Mouse (Mus musculus): ENCODE measurements around the gene Rtf1.
A peak's percentile ranks its signal among the peaks of the same experiment; 100 is the strongest.
"Not testable (repeated sequence)": the region's sequence is repeated elsewhere in the genome, so short reads cannot be mapped to it uniquely, and the experiment has no call there.

Rtf1 gene

DNA sequence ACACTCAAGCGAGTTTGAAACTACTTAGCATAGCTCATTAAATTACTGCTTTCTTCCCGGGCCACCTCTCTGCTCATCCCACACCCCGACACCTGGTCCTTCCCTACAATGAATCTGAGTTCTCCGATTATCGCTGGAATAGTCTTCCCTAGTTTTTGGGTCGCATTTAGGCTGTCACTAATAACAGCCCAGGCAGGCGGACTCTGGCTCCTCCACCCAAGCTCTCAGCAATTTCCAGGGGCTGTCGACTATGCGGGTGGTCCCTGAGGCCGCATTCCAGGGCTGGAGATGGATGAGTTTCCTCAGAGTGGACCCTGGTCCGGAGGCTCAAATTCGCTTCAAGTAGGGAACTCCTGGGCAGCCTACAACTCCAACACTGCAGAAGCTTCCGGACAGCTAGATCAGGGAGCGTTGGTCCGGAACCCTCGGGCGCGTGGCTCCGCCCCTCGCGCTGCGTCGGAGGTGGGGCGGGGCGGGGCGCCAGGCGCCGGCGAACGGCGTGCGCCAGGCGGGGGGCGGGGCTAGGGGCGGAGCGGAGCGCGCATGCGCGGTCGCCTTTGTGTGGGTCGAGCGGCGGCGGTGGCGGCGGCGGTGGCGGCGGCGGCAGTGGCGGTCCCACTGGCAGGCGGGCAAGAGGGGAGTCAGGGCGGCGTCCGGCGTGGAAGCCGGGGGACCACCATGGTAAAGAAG is at the start of gene Rtf1:
Rtf1 (plus strand) TSS at position 544 of the 690 bp plus-strand sequence.
- peak; percentile 92 for DNase-seq (ENCODE audit: low spot score)

DNA sequence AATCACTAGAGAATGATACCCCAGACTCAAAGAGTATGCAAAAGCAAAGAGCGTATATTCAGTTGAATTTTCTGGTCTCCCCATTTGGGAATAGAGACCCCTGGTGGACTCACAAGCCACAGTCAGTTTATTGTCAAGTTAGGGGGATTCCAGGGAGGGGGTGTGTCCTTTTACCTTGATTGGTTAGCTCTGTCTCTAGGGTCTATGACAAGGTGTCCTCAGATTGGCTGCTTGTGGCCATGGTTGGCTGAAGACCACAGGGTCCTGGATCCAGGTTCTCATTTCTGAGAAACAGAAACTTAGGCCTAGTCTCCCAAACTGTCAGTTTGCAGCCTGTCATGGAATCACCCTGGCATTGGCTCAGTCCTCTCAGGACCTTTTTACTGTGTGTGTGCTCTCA is 38.1 kb upstream of the Rtf1 start:
- DNase-seq (ENCODE audit: low spot score), result no peak

GRCm38 (mm10) chr2:119641214-119641912 is 33.5 kb upstream of the Rtf1 start:
- no peak for DNase-seq (ENCODE audit: low spot score)

GRCm38 (mm10) chr2:119644254-119644653 is 30.6 kb upstream of the Rtf1 start:
- DNase-seq (ENCODE audit: low spot score), result no peak

DNA sequence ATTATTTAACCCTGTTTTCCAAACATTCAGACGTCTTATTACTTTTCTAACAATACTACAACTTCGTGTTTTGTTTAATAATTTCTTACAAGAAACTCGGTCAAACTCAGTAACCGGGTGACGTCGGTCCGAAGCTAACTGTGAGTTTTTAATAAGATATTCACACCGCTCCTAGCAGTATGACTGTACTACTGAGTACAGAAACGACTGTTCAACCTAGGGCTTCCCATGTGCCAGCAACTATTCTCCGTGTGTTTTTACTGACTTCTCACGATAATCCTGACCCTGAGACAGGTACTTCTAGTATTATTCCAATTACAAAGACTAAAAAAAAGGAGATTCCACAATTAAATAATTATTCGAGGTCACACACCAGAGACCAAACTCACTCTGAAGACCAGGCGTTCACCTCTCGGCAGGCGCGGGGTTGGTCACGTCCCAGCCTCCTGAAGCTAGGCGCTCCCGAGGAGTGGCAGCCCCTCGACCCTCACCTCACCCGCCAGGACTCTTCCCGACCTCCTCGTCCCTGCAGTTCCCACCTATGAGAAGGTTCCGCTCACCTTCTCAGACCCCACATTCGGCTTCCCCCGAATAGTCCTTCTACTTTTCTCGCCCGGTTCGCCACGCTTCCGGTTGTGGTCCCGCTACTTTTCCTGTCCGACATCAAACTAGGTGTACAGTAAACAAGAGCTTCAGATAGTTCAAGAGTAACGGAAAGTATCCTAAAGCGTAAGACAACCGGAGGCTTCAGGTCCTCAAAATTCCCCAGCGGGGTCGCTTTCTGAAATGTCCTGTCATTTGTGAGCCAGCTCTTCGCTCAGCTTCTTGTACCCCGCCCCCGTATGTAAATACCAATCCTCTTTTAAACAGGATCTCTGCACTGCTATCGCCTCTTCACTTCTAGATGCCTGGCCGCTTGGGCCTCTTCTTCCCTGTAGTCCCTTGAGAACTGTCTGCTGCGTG is 12.4 kb upstream of the Rtf1 start, which contains the start of gene Ndufaf1:
Ndufaf1 (minus strand) TSS at position 608 of the 963 bp plus-strand sequence.
- peak; percentile 72 for DNase-seq (ENCODE audit: low spot score)

DNA sequence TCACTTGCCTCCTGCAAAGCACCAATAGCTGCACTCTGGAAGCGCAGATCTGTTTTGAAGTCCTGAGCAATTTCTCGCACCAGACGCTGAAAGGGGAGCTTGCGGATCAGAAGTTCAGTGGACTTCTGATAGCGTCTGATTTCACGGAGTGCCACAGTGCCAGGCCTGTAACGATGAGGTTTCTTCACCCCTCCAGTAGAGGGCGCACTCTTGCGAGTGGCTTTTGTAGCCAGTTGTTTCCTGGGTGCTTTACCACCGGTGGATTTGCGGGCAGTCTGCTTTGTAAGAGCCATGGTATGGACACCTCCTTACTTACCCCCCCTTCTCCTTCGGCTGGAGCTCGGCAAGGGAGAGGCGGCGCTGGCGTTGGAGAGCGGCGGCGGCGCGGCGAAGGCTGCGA is 9.1 kb upstream of the Rtf1 start:
- not testable (repeated sequence) for DNase-seq (ENCODE audit: low spot score)

- no peak for DNase-seq (ENCODE audit: low spot score)
Measured at GRCm38 (mm10) chr2:119669010-119669409, 5.9 kb upstream of the Rtf1 start.

GRCm38 (mm10) chr2:119675215-119675784 is 432 bp downstream of the Rtf1 start:
- no peak for DNase-seq (ENCODE audit: low spot score)

DNA sequence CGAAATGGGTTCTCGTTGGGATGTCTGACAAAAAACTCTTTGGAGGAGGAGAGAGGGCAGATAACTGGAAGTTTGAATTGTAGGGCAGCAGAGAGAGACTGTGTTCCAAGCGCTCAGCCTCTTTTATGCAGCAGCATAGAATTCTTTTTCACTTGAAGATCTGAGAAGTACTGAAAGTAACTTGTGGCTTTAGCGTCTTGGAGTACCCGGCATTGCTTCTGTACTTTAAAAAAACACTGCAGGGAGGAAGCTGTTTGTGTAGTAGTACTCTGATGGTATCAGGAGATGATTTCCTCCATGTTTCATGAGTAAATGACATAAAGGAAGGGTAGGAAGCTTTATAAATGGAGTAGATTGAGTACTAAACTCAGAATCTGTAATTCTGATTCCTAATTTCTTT is 963 bp downstream of the Rtf1 start:
- DNase-seq (ENCODE audit: low spot score), result no peak

DNA sequence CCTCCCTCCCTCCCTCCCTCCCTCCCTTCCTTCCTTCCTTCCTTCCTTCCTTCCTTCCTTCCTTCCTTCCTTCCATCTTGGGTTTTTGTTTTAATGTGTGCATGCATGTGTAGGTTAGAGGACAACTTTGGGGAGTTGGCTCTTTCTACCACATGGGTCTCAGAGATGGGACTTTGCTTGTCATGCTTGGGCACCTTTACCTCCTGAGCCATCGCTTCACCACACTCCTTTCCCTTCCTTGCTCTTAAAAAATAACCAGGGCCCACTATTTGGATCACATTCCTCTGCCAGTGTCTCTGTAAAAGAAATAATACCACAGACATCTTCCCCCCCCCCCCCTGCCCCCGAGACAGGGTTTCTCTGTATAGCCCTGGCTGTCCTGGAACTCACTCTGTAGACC is 8.8 kb downstream of the Rtf1 start:
- no peak for DNase-seq (ENCODE audit: low spot score)

DNA sequence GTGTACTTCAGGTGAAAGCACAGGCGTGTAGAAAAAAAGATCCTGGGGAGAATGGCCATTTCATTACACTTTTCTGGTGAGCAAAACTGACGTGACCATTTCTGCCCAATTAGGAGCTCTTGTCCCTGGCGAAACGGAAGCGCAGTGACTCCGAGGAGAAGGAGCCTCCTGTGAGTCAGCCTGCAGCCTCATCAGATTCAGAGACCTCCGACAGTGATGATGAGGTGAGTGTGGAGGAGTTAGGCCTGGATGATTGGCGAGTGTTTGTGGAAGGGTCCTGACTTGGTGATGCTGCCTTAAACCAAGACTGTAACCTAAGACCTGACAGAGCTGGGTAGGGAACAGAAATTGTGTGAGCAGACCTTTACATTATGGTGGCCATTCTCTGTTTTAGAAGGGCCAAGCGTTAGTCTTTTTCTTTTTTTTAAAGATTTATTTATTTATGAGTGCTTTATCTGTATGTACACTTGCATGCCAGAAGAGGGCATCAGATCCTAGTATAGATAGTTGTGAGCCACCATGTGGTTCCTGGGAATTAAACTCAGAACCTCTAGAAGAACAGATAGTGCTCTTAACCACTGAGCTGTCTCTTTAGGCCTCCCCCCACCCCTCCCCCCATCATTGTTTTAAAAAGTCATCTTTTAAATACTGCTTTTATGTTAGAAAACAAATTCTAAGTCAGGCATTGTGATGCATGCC is 17.3 kb downstream of the Rtf1 start:
- no peak for DNase-seq (ENCODE audit: low spot score)

DNA sequence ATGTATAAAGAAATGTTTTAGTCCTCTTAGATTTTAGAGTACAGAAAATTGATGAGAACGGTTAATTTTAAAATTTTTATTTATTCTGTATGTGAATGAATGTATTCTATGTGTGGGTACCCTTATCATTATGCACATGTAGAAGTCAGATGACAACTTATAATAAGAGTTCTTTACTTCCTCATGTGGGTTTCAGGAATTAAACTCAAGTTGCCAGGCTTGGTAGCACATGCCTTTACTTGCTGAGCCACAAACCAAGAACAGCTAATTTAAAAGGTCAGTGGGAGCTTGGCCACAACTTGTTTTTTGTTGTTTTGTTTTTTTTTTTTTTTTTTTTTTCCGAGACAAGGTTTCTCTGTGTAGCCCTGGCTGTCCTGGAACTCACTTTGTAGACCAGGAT is 20.0 kb downstream of the Rtf1 start:
- DNase-seq (ENCODE audit: low spot score), result no peak

GRCm38 (mm10) chr2:119696111-119696510 is 21.2 kb downstream of the Rtf1 start:
- no peak for DNase-seq (ENCODE audit: low spot score)

DNA sequence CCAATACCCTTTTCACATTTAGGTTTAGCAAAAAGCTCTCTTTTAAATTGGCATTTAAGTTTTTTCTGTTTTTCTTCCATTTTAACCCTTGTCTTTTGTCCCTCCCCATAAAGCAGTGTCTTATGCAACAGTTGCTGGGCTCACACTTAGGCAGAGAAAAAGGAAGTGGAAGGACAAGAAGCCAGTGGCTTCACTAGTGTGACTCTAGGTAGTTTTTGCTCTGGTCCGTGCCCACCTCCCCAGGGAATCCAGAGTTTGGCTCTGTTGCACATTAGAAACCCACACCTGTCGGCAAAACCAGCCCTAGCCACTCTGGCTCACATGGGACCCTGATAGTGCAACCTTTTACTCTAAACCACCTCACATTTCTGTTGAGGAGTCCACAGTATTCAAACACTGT is 23.6 kb downstream of the Rtf1 start:
- DNase-seq (ENCODE audit: low spot score), result peak; percentile 14

DNA sequence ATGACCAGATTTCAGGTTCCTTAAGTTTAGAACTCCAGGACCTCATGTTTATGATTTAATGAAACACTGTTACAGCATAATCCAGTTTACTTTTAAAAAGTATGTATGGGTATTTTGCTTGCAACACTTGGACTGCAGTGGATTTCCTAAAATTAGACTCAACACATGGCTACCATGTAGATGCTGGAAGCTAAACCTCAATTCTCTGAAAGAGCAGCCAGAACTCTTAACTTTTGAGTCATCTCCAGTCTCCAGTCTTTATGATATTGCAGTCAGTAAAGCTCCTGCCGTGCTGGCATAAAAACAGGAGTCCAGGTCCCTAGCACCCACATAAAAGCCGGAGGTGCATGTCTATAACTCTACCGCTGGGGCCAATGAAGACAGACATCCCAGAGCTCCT is 25.1 kb downstream of the Rtf1 start:
- DNase-seq (ENCODE audit: low spot score), result no peak

DNA sequence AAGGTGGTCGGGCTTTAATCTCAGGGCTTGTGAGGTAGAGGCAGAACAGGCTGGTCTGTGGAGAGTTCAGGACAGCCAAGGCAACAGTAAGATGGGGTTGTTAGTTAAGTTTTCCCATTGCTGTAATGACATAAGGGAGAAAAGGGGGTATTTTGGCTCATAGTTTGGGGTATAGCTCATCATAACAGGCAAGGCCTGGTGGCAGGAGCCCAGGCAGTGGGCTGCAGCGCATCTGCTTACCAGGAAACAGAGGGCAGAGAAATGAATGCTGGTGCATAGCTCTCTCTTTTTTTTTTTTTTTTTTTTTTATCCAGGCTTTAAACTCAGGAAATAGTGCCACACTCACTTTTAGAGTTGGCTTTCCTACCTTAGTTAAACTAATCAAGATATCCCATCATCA is 28.3 kb downstream of the Rtf1 start:
- no peak for DNase-seq (ENCODE audit: low spot score)

DNA sequence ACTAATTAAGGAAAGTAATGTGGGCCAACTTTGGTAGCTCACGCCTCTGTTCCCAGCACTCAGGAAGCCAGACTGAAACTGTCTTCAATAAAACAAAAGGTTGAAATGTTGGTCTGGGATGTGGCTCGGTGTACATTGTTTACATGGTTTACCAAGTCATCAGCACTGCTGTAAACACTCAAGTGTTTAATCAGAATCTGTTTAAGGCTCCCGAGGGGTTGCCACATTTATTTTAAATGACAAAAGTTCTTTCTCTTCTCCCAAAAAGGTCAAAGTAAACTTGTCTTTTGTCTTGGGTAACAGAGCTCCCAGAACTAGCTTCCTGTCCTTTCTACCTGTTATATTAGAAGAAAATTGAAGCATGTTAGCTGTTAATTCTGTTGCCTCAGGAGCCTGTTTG is 32.8 kb downstream of the Rtf1 start:
- DNase-seq (ENCODE audit: low spot score), result no peak

DNA sequence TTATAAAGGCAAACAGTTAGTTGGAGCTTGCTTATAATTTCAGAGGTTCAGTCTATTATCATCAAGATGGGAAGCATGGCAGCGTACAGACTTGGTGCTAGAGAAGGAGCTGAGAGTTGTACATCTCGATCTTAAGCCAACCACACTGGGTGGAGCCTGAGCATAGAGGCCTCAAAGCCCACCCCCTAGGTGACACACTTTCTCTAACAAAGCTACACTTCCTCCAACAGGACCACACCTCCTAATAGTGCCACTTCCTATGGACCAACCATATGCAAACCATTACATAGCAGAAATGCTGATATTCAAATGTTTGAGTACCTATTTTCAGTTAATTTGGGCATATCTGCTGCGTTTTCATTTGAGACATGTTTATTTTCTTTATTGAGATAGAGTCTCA is 35.1 kb downstream of the Rtf1 start:
- no peak for DNase-seq (ENCODE audit: low spot score)

GRCm38 (mm10) chr2:119715868-119716267 is 41.0 kb downstream of the Rtf1 start:
- DNase-seq (ENCODE audit: low spot score), result not testable (repeated sequence)

- DNase-seq (ENCODE audit: low spot score), result no peak
Measured at GRCm38 (mm10) chr2:119721070-119721469, 46.2 kb downstream of the Rtf1 start.

GRCm38 (mm10) chr2:119727762-119728416 is 53.0 kb downstream of the Rtf1 start:
- DNase-seq (ENCODE audit: low spot score), result no peak
